Mouse (Mus musculus) cortical plate, adult 2 months (tissue): ENCODE measurements around the gene Trf.

ENCODE experiments used
- CTCF ChIP-seq: fragments of 200-500 bp; IDR thresholded peaks from 2 replicates; pipeline ENCODE4 v1.5.1; 2011; ENCODE audit warnings: mild to moderate bottlenecking, control low read depth, low read length; ENCODE audit not compliant: insufficient read depth; ENCODE audit errors: extremely low read depth
- POLR2A ChIP-seq: fragments of 200-500 bp; IDR thresholded peaks from 2 replicates; pipeline ENCODE4 v1.6.1; 2011; ENCODE audit warnings: mild to moderate bottlenecking, low read length, control low read depth; ENCODE audit not compliant: insufficient read depth; ENCODE audit errors: extremely low read depth

- no peak for TF ChIP-seq CTCF
- no peak for TF ChIP-seq POLR2A
Observed at GRCm38 (mm10) chr9:103180807-103181565, 49.3 kb downstream of the Trf start.
